Mouse (Mus musculus): Measurements from ENCODE around the gene Gpr27. TPM values are rescaled to one million over a fixed set of nuclear protein-coding genes. Genes with fewer than 3 reads are reported as not detected.

Gene Gpr27
- 0.68 and 0.92 TPM in 2 replicates for polyA plus RNA-seq (2016; fragmentation: Nextera tagmentation; extraction: Ambion mirVana)

- under 1% methylated on average over 104 of the region's 112 CpGs for WGBS
- Histone ChIP-seq H3K36me3 (no peaks in the 10 kb centered on the region), H3K27ac (peak within 1 kb of the TSS; percentile 87), H3K27me3 (ENCODE audit: insufficient read depth, poor library complexity, severe bottlenecking) (peaks cover 88% of the 10 kb centered on the region), H3K4me1 (peaks cover 18% of the 10 kb centered on the region), H3K4me3 (peak within 1 kb of the TSS; percentile 82), H3K9me3 (no peaks in the 10 kb centered on the region)
- no peak for DNase-seq (ENCODE audit: low spot score)
Measured at GRCm38 (mm10) chr6:99692206-99692915, at the start of gene Gpr27. TSS of gene Gpr27 (plus strand) at chr6:99692679.

- Histone ChIP-seq H3K27me3 (ENCODE audit: insufficient read depth, poor library complexity, severe bottlenecking) (0 out of 2 replicates have a peak, but pooled peaks cover 4% of the 10 kb centered on the region), H3K4me3 (no peak overlapping the region), H3K36me3 (no peaks in the 10 kb centered on the region), H3K9me3 (no peaks in the 10 kb centered on the region), H3K4me1 (peaks cover 30% of the 10 kb centered on the region), H3K27ac (peak overlapping the region; percentile 19; the same call in 1 of the 2 replicates)
- 33% methylated on average over 10 of the region's 10 CpGs for WGBS
- no peak for DNase-seq (ENCODE audit: low spot score)
Measured at GRCm38 (mm10) chr6:99643439-99644199, 48.9 kb upstream of the Gpr27 start.

GRCm38 (mm10) chr6:99644386-99644785 lies 48.1 kb upstream of the Gpr27 start:
- Histone ChIP-seq H3K4me3 (no peak overlapping the region), H3K9me3 (no peaks in the 10 kb centered on the region), H3K4me1 (peaks cover 30% of the 10 kb centered on the region), H3K27ac (peak overlapping the region; percentile 19; the same call in 1 of the 2 replicates), H3K27me3 (ENCODE audit: insufficient read depth, poor library complexity, severe bottlenecking) (0 out of 2 replicates have a peak, but pooled peaks cover 4% of the 10 kb centered on the region), H3K36me3 (no peaks in the 10 kb centered on the region)
- WGBS: 67% methylated on average over 5 of the region's 5 CpGs
- DNase-seq (ENCODE audit: low spot score): no peak

- no peak for DNase-seq (ENCODE audit: low spot score)
- Histone ChIP-seq H3K27me3 (ENCODE audit: insufficient read depth, poor library complexity, severe bottlenecking) (0 out of 2 replicates have a peak, but pooled peaks cover 6% of the 10 kb centered on the region), H3K9me3 (no peaks in the 10 kb centered on the region), H3K4me1 (peaks cover 30% of the 10 kb centered on the region), H3K36me3 (no peaks in the 10 kb centered on the region), H3K27ac (no peak overlapping the region), H3K4me3 (no peak overlapping the region)
- 80% methylated on average over 5 of the region's 5 CpGs for WGBS
Measured at GRCm38 (mm10) chr6:99644876-99645275, 47.6 kb upstream of the Gpr27 start.

GRCm38 (mm10) chr6:99646344-99646743 lies 46.1 kb upstream of the Gpr27 start:
- Histone ChIP-seq H3K4me3 (no peak overlapping the region), H3K27me3 (ENCODE audit: insufficient read depth, poor library complexity, severe bottlenecking) (peaks cover 19% of the 10 kb centered on the region; the same call in 1 of the 2 replicates), H3K4me1 (peaks cover 30% of the 10 kb centered on the region), H3K27ac (no peak overlapping the region; the same call in 1 of the 2 replicates), H3K36me3 (no peaks in the 10 kb centered on the region), H3K9me3 (no peaks in the 10 kb centered on the region)
- WGBS: 37% methylated on average over 10 of the region's 10 CpGs
- DNase-seq (ENCODE audit: low spot score): no peak

GRCm38 (mm10) chr6:99649307-99649706 lies 43.2 kb upstream of the Gpr27 start:
- 39% methylated on average over 2 of the region's 2 CpGs for WGBS
- no peaks in the 10 kb centered on the region for H3K9me3 ChIP-seq

GRCm38 (mm10) chr6:99652341-99652740 lies 40.1 kb upstream of the Gpr27 start:
- no peak for DNase-seq (ENCODE audit: low spot score)
- 57% methylated on average over 2 of the region's 2 CpGs for WGBS
- peaks cover 20% of the 10 kb centered on the region; the same call in 1 of the 2 replicates for H3K27me3 ChIP-seq (ENCODE audit: insufficient read depth, poor library complexity, severe bottlenecking)
- H3K4me1 ChIP-seq: 0 out of 2 replicates have a peak, but pooled peaks cover 9% of the 10 kb centered on the region
- no peak overlapping the region for H3K4me3 ChIP-seq
- no peaks in the 10 kb centered on the region for H3K36me3 ChIP-seq
- no peak overlapping the region for H3K27ac ChIP-seq
- H3K9me3 ChIP-seq: no peaks in the 10 kb centered on the region

More at GRCm38 (mm10) chr6:99649307-99649706, 43.2 kb upstream of the Gpr27 start:
- Histone ChIP-seq H3K4me1 (peaks cover 23% of the 10 kb centered on the region), H3K27ac (no peak overlapping the region), H3K4me3 (no peak overlapping the region), H3K36me3 (no peaks in the 10 kb centered on the region), H3K27me3 (ENCODE audit: insufficient read depth, poor library complexity, severe bottlenecking) (peaks cover 20% of the 10 kb centered on the region; the same call in 1 of the 2 replicates)
- no peak for DNase-seq (ENCODE audit: low spot score)

GRCm38 (mm10) chr6:99654343-99654742 lies 38.1 kb upstream of the Gpr27 start:
- H3K4me1 ChIP-seq: 0 out of 2 replicates have a peak, but pooled peaks cover 9% of the 10 kb centered on the region
- no peak overlapping the region for H3K4me3 ChIP-seq
- no peak for DNase-seq (ENCODE audit: low spot score)
- H3K27me3 ChIP-seq (ENCODE audit: insufficient read depth, poor library complexity, severe bottlenecking): peaks cover 25% of the 10 kb centered on the region; the same call in 1 of the 2 replicates
- H3K36me3 ChIP-seq: no peaks in the 10 kb centered on the region
- 49% methylated on average over 5 of the region's 5 CpGs for WGBS
- no peak overlapping the region for H3K27ac ChIP-seq
- H3K9me3 ChIP-seq: no peaks in the 10 kb centered on the region

GRCm38 (mm10) chr6:99655488-99655887 lies 37.0 kb upstream of the Gpr27 start:
- 0 out of 2 replicates have a peak, but pooled peaks cover 9% of the 10 kb centered on the region for H3K4me1 ChIP-seq
- no peak overlapping the region for H3K4me3 ChIP-seq
- 44% methylated on average over 7 of the region's 7 CpGs for WGBS
- H3K27me3 ChIP-seq (ENCODE audit: insufficient read depth, poor library complexity, severe bottlenecking): peaks cover 17% of the 10 kb centered on the region; the same call in 1 of the 2 replicates
- no peak overlapping the region for H3K27ac ChIP-seq
- DNase-seq (ENCODE audit: low spot score): no peak
- H3K9me3 ChIP-seq: no peaks in the 10 kb centered on the region
- H3K36me3 ChIP-seq: no peaks in the 10 kb centered on the region

- WGBS: 82% methylated on average over 2 of the region's 2 CpGs
- no peak overlapping the region for H3K4me3 ChIP-seq
- no peaks in the 10 kb centered on the region for H3K36me3 ChIP-seq
- no peak for DNase-seq (ENCODE audit: low spot score)
- no peaks in the 10 kb centered on the region for H3K9me3 ChIP-seq
- peaks cover 12% of the 10 kb centered on the region; the same call in 1 of the 2 replicates for H3K27me3 ChIP-seq (ENCODE audit: insufficient read depth, poor library complexity, severe bottlenecking)
- no peak overlapping the region for H3K27ac ChIP-seq
- 0 out of 2 replicates have a peak, but pooled peaks cover 9% of the 10 kb centered on the region for H3K4me1 ChIP-seq
Measured at GRCm38 (mm10) chr6:99656088-99656487, 36.4 kb upstream of the Gpr27 start.

- Histone ChIP-seq H3K4me3 (no peak overlapping the region), H3K36me3 (no peaks in the 10 kb centered on the region), H3K9me3 (no peaks in the 10 kb centered on the region), H3K4me1 (0 out of 2 replicates have a peak, but pooled peaks cover 3% of the 10 kb centered on the region), H3K27ac (no peak overlapping the region), H3K27me3 (ENCODE audit: insufficient read depth, poor library complexity, severe bottlenecking) (peaks cover 15% of the 10 kb centered on the region; the same call in 1 of the 2 replicates)
- WGBS: 80% methylated on average over 10 of the region's 10 CpGs
- DNase-seq (ENCODE audit: low spot score): no peak
Measured at GRCm38 (mm10) chr6:99658586-99658985, 33.9 kb upstream of the Gpr27 start.

GRCm38 (mm10) chr6:99660443-99660842 lies 32.0 kb upstream of the Gpr27 start:
- Histone ChIP-seq H3K27ac (no peak overlapping the region), H3K27me3 (ENCODE audit: insufficient read depth, poor library complexity, severe bottlenecking) (peaks cover 34% of the 10 kb centered on the region), H3K4me3 (no peak overlapping the region), H3K36me3 (no peaks in the 10 kb centered on the region), H3K4me1 (0 out of 2 replicates have a peak, but pooled peaks cover 4% of the 10 kb centered on the region), H3K9me3 (no peaks in the 10 kb centered on the region)
- no peak for DNase-seq (ENCODE audit: low spot score)
- WGBS: 42% methylated on average over 3 of the region's 3 CpGs

Measured in heart, embryonic 10.5 days (tissue).